Mouse (Mus musculus) testis, adult 2 months (tissue): Measurements from ENCODE around the gene Ccsap.

ENCODE experiments used
- CTCF ChIP-seq: fragments of 200-500 bp; IDR thresholded peaks from 2 replicates; pipeline ENCODE4 v1.5.1; 2012; ENCODE audit warnings: low read depth, mild to moderate bottlenecking, inconsistent platforms, low read length, moderate library complexity; ENCODE audit not compliant: control insufficient read depth, insufficient read depth, insufficient replicate concordance
- POLR2A ChIP-seq: fragments of 200-500 bp; IDR thresholded peaks from 2 replicates; pipeline ENCODE4 v1.6.1; 2012; ENCODE audit warnings: low read depth, mild to moderate bottlenecking, inconsistent platforms, low read length, moderate library complexity; ENCODE audit not compliant: control insufficient read depth

DNA sequence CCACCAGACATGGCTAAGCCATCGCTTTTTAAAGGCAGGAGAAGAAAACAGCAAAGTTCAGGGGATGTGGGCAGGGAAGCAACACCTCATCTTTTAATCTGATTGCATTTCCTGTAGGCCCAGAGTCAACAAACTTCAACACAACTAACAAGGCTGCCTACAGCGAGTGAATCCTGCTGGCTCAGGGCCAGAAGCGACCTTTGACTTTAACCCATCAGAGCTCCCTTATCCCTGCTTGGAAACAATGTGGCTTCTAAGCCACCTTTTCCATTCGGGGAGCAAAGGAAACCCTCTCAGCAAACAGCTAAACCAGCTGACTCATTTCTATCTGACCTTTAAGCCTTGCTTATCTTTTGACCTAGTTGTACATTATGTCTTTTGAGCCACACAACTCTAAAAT is 63.3 kb downstream of the Ccsap start:
- TF ChIP-seq CTCF (no peak), POLR2A (no peak)
